Mouse (Mus musculus): ENCODE data around the gene Grik4. TPM values are rescaled to one million over a fixed set of nuclear protein-coding genes. Genes with fewer than 3 reads are reported as not detected.

Gene Grik4
- polyA plus RNA-seq, 1 experiment from 2014 or later, result 0.57 TPM

GRCm38 (mm10) chr9:42721718-42722117 lies 222.6 kb downstream of the Grik4 start:
- no peak overlapping the region for H3K27ac ChIP-seq (ENCODE audit: low read length)
- no peak for ATAC-seq (ENCODE audit: insufficient read depth, low FRiP score)
- H3K4me2 ChIP-seq (ENCODE audit: low read depth, low read length), result no peak overlapping the region
- no peaks in the 10 kb centered on the region for H3K27me3 ChIP-seq (ENCODE audit: control insufficient read depth, insufficient read depth, low read length)
- no peak overlapping the region for H3K4me3 ChIP-seq (replicated peaks; ENCODE audit: low read length)
- 90% methylated on average over 9 of the region's 9 CpGs for WGBS
- H3K9me3 ChIP-seq (replicated peaks; ENCODE audit: control insufficient read depth, low read length), result no peaks in the 10 kb centered on the region
- no peaks in the 10 kb centered on the region for H3K36me3 ChIP-seq (ENCODE audit: control insufficient read depth, insufficient read depth, low read length)
- H3K4me1 ChIP-seq (ENCODE audit: control insufficient read depth, insufficient read depth, low read length), result no peaks in the 10 kb centered on the region
- H3K9ac ChIP-seq (ENCODE audit: low read length), result no peak overlapping the region

GRCm38 (mm10) chr9:42721146-42721545 lies 223.1 kb downstream of the Grik4 start:
- 58% methylated on average over 4 of the region's 4 CpGs for WGBS
- no peak overlapping the region for H3K27ac ChIP-seq (ENCODE audit: low read length)
- H3K4me3 ChIP-seq (replicated peaks; ENCODE audit: low read length), result no peak overlapping the region
- no peaks in the 10 kb centered on the region for H3K27me3 ChIP-seq (ENCODE audit: control insufficient read depth, insufficient read depth, low read length)
- no peaks in the 10 kb centered on the region for H3K9me3 ChIP-seq (replicated peaks; ENCODE audit: control insufficient read depth, low read length)
- ATAC-seq (ENCODE audit: insufficient read depth, low FRiP score), result no peak; the same call in 1 of the 2 replicates
- no peaks in the 10 kb centered on the region for H3K4me1 ChIP-seq (ENCODE audit: control insufficient read depth, insufficient read depth, low read length)
- no peaks in the 10 kb centered on the region for H3K36me3 ChIP-seq (ENCODE audit: control insufficient read depth, insufficient read depth, low read length)
- H3K4me2 ChIP-seq (ENCODE audit: low read depth, low read length), result no peak overlapping the region
- no peak overlapping the region for H3K9ac ChIP-seq (ENCODE audit: low read length)

GRCm38 (mm10) chr9:42713912-42714311 lies 230.4 kb downstream of the Grik4 start:
- Histone ChIP-seq H3K4me1 (ENCODE audit: control insufficient read depth, insufficient read depth, low read length) (no peaks in the 10 kb centered on the region), H3K27ac (ENCODE audit: low read length) (no peak overlapping the region), H3K9me3 (replicated peaks; ENCODE audit: control insufficient read depth, low read length) (no peaks in the 10 kb centered on the region), H3K9ac (ENCODE audit: low read length) (no peak overlapping the region), H3K4me3 (replicated peaks; ENCODE audit: low read length) (no peak overlapping the region), H3K27me3 (ENCODE audit: control insufficient read depth, insufficient read depth, low read length) (no peaks in the 10 kb centered on the region), H3K4me2 (ENCODE audit: low read depth, low read length) (no peak overlapping the region), H3K36me3 (ENCODE audit: control insufficient read depth, insufficient read depth, low read length) (no peaks in the 10 kb centered on the region)
- ATAC-seq (ENCODE audit: insufficient read depth, low FRiP score), result no peak
- 56% methylated on average over 8 of the region's 8 CpGs for WGBS

GRCm38 (mm10) chr9:42705848-42706247 lies 238.4 kb downstream of the Grik4 start:
- H3K4me2 ChIP-seq (ENCODE audit: low read depth, low read length), result no peak overlapping the region
- no peaks in the 10 kb centered on the region for H3K27me3 ChIP-seq (ENCODE audit: control insufficient read depth, insufficient read depth, low read length)
- ATAC-seq (ENCODE audit: insufficient read depth, low FRiP score), result no peak
- no peaks in the 10 kb centered on the region for H3K4me1 ChIP-seq (ENCODE audit: control insufficient read depth, insufficient read depth, low read length)
- H3K27ac ChIP-seq (ENCODE audit: low read length), result no peak overlapping the region
- no peaks in the 10 kb centered on the region for H3K9me3 ChIP-seq (replicated peaks; ENCODE audit: control insufficient read depth, low read length)
- no peaks in the 10 kb centered on the region for H3K36me3 ChIP-seq (ENCODE audit: control insufficient read depth, insufficient read depth, low read length)
- H3K4me3 ChIP-seq (replicated peaks; ENCODE audit: low read length), result no peak overlapping the region
- H3K9ac ChIP-seq (ENCODE audit: low read length), result no peak overlapping the region
- WGBS, result 83% methylated on average over 7 of the region's 7 CpGs

GRCm38 (mm10) chr9:42703191-42703854 lies 241.0 kb downstream of the Grik4 start:
- Histone ChIP-seq H3K9ac (ENCODE audit: low read length) (no peak overlapping the region), H3K36me3 (ENCODE audit: control insufficient read depth, insufficient read depth, low read length) (no peaks in the 10 kb centered on the region), H3K4me3 (replicated peaks; ENCODE audit: low read length) (no peak overlapping the region), H3K27ac (ENCODE audit: low read length) (no peak overlapping the region), H3K27me3 (ENCODE audit: control insufficient read depth, insufficient read depth, low read length) (no peaks in the 10 kb centered on the region), H3K4me1 (ENCODE audit: control insufficient read depth, insufficient read depth, low read length) (no peaks in the 10 kb centered on the region), H3K4me2 (ENCODE audit: low read depth, low read length) (no peak overlapping the region), H3K9me3 (replicated peaks; ENCODE audit: control insufficient read depth, low read length) (no peaks in the 10 kb centered on the region)
- WGBS, result 41% methylated on average over 8 of the region's 8 CpGs
- ATAC-seq (ENCODE audit: insufficient read depth, low FRiP score), result no peak

- H3K4me1 ChIP-seq (ENCODE audit: control insufficient read depth, insufficient read depth, low read length), result no peaks in the 10 kb centered on the region
- 79% methylated on average over 11 of the region's 11 CpGs for WGBS
- H3K4me2 ChIP-seq (ENCODE audit: low read depth, low read length), result no peak overlapping the region
- H3K9ac ChIP-seq (ENCODE audit: low read length), result no peak overlapping the region
- H3K36me3 ChIP-seq (ENCODE audit: control insufficient read depth, insufficient read depth, low read length), result no peaks in the 10 kb centered on the region
- no peak overlapping the region for H3K4me3 ChIP-seq (replicated peaks; ENCODE audit: low read length)
- no peaks in the 10 kb centered on the region for H3K9me3 ChIP-seq (replicated peaks; ENCODE audit: control insufficient read depth, low read length)
- H3K27ac ChIP-seq (ENCODE audit: low read length), result no peak overlapping the region
- no peak for ATAC-seq (ENCODE audit: insufficient read depth, low FRiP score)
- no peaks in the 10 kb centered on the region for H3K27me3 ChIP-seq (ENCODE audit: control insufficient read depth, insufficient read depth, low read length)
Observed at GRCm38 (mm10) chr9:42702231-42703132, 241.8 kb downstream of the Grik4 start.

- Histone ChIP-seq H3K27ac (ENCODE audit: low read length) (no peak overlapping the region), H3K4me3 (replicated peaks; ENCODE audit: low read length) (no peak overlapping the region), H3K27me3 (ENCODE audit: control insufficient read depth, insufficient read depth, low read length) (no peaks in the 10 kb centered on the region), H3K9ac (ENCODE audit: low read length) (no peak overlapping the region), H3K36me3 (ENCODE audit: control insufficient read depth, insufficient read depth, low read length) (no peaks in the 10 kb centered on the region), H3K4me2 (ENCODE audit: low read depth, low read length) (no peak overlapping the region), H3K9me3 (replicated peaks; ENCODE audit: control insufficient read depth, low read length) (no peaks in the 10 kb centered on the region), H3K4me1 (ENCODE audit: control insufficient read depth, insufficient read depth, low read length) (no peaks in the 10 kb centered on the region)
- ATAC-seq (ENCODE audit: insufficient read depth, low FRiP score), result no peak
- 60% methylated on average over 5 of the region's 5 CpGs for WGBS
Observed at GRCm38 (mm10) chr9:42701729-42702128, 242.6 kb downstream of the Grik4 start.

- 0 out of 2 replicates have a peak, but pooled peaks have one; percentile 13 for ATAC-seq (ENCODE audit: insufficient read depth, low FRiP score)
- no peaks in the 10 kb centered on the region for H3K9me3 ChIP-seq (replicated peaks; ENCODE audit: control insufficient read depth, low read length)
- WGBS, result 80% methylated on average over 8 of the region's 8 CpGs
Observed at GRCm38 (mm10) chr9:42693024-42693423, 251.3 kb downstream of the Grik4 start.

GRCm38 (mm10) chr9:42688143-42688542 lies 256.1 kb downstream of the Grik4 start:
- no peaks in the 10 kb centered on the region for H3K9me3 ChIP-seq (replicated peaks; ENCODE audit: control insufficient read depth, low read length)
- no peak overlapping the region for H3K9ac ChIP-seq (ENCODE audit: low read length)
- no peaks in the 10 kb centered on the region for H3K27me3 ChIP-seq (ENCODE audit: control insufficient read depth, insufficient read depth, low read length)
- WGBS, result 30% methylated on average over 4 of the region's 4 CpGs
- H3K4me3 ChIP-seq (replicated peaks; ENCODE audit: low read length), result no peak overlapping the region
- no peaks in the 10 kb centered on the region for H3K36me3 ChIP-seq (ENCODE audit: control insufficient read depth, insufficient read depth, low read length)
- H3K27ac ChIP-seq (ENCODE audit: low read length), result no peak overlapping the region
- no peaks in the 10 kb centered on the region for H3K4me1 ChIP-seq (ENCODE audit: control insufficient read depth, insufficient read depth, low read length)
- ATAC-seq (ENCODE audit: insufficient read depth, low FRiP score), result no peak
- no peak overlapping the region for H3K4me2 ChIP-seq (ENCODE audit: low read depth, low read length)

More at GRCm38 (mm10) chr9:42693024-42693423, 251.3 kb downstream of the Grik4 start:
- no peak overlapping the region for H3K4me3 ChIP-seq (replicated peaks; ENCODE audit: low read length)
- H3K27me3 ChIP-seq (ENCODE audit: control insufficient read depth, insufficient read depth, low read length), result no peaks in the 10 kb centered on the region
- H3K4me1 ChIP-seq (ENCODE audit: control insufficient read depth, insufficient read depth, low read length), result no peaks in the 10 kb centered on the region
- no peaks in the 10 kb centered on the region for H3K36me3 ChIP-seq (ENCODE audit: control insufficient read depth, insufficient read depth, low read length)
- no peak overlapping the region for H3K9ac ChIP-seq (ENCODE audit: low read length)
- no peak overlapping the region for H3K4me2 ChIP-seq (ENCODE audit: low read depth, low read length)
- no peak overlapping the region for H3K27ac ChIP-seq (ENCODE audit: low read length)
